Mouse (Mus musculus) liver, embryonic 12.5 days (tissue): Measurements from ENCODE around the gene Cenpv. TPM values are rescaled to one million over a fixed set of nuclear protein-coding genes. Genes with fewer than 3 reads are reported as not detected.

Source experiments
- ATAC-seq: fragments of 200-750 bp; cut with Nextera tagmentation; 2 replicates; pipeline ENCODE4 v1.8.0; 2017; ENCODE audit warnings: moderate number of reproducible peaks, mild to moderate bottlenecking, moderate library complexity
- H3K27ac ChIP-seq: fragments of 300-500 bp; sonication (generic); 2 replicates; pipeline ENCODE4 v1.5.1; 2016; ENCODE audit warnings: mild to moderate bottlenecking
- H3K27me3 ChIP-seq: fragments of 300-500 bp; sonication (generic); replicated peaks from 2 replicates; pipeline ENCODE4 v1.6.1; 2016; ENCODE audit warnings: mild to moderate bottlenecking, moderate library complexity
- H3K36me3 ChIP-seq: fragments of 300-500 bp; sonication (generic); 2 replicates; pipeline ENCODE4 v1.6.1; 2016; ENCODE audit warnings: mild to moderate bottlenecking, moderate library complexity
- H3K4me1 ChIP-seq: fragments of 300-500 bp; sonication (generic); 2 replicates; pipeline ENCODE4 v1.6.1; 2016
- H3K4me2 ChIP-seq: fragments of 300-500 bp; sonication (generic); 2 replicates; pipeline ENCODE4 v1.6.1; 2016; ENCODE audit warnings: mild to moderate bottlenecking, moderate library complexity
- H3K4me3 ChIP-seq: fragments of 300-500 bp; sonication (generic); 2 replicates; pipeline ENCODE4 v1.5.1; 2016; ENCODE audit warnings: mild to moderate bottlenecking, moderate library complexity
- H3K9ac ChIP-seq: fragments of 300-500 bp; sonication (generic); 2 replicates; pipeline ENCODE4 v1.6.1; 2016; ENCODE audit warnings: mild to moderate bottlenecking, moderate library complexity
- H3K9me3 ChIP-seq: fragments of 300-500 bp; sonication (generic); replicated peaks from 2 replicates; pipeline ENCODE4 v1.6.1; 2016; ENCODE audit warnings: mild to moderate bottlenecking, moderate library complexity
- WGBS: fragments of 180-500 bp; shearing (Covaris S2); methylation state at CpG from one replicate; pipeline ENCODE4 v1.1.7; 2016; ENCODE audit not compliant: insufficient replicate concordance; 5-methylcytosine and 5-hydroxymethylcytosine counted together
- polyA plus RNA-seq: library from polyadenylated mRNA; unstranded; fragments of >200 nt; fragmentation: Nextera tagmentation; extraction: Ambion mirVana; gene quantifications from 2 replicates; pipeline ENCODE4 v1.2.1, GENCODE M21; 2016

Gene Cenpv
- polyA plus RNA-seq, 1 experiment from 2014 or later, result 30.6 TPM

- Histone ChIP-seq H3K27ac (peak overlapping the region; percentile 98), H3K4me2 (peak overlapping the region; percentile 99), H3K27me3 (no peaks in the 10 kb centered on the region), H3K9me3 (no peaks in the 10 kb centered on the region), H3K36me3 (peaks cover 35% of the 10 kb centered on the region), H3K9ac (peak overlapping the region; percentile 84), H3K4me3 (peak overlapping the region; percentile 82), H3K4me1 (peaks cover 48% of the 10 kb centered on the region)
- WGBS, result under 1% methylated on average over 58 of the region's 58 CpGs
- peak; percentile 80 for ATAC-seq
Observed at GRCm38 (mm10) chr11:62551226-62552119, 12.4 kb upstream of the Cenpv start.

- Histone ChIP-seq H3K4me2 (peak within 1 kb of the TSS; percentile 99), H3K27ac (peak within 1 kb of the TSS; percentile 98), H3K4me1 (peaks cover 48% of the 10 kb centered on the region), H3K27me3 (no peaks in the 10 kb centered on the region), H3K36me3 (peaks cover 32% of the 10 kb centered on the region), H3K4me3 (peak within 1 kb of the TSS; percentile 82), H3K9me3 (no peaks in the 10 kb centered on the region), H3K9ac (peak within 1 kb of the TSS; percentile 94)
- ATAC-seq, result peak; percentile 92
- WGBS, result under 1% methylated on average over 40 of the region's 40 CpGs
Observed at GRCm38 (mm10) chr11:62550727-62551225, 11.7 kb upstream of the Cenpv start, which contains the start of gene Ubb. Gene Ubb, plus strand, starts transcription at chr11:62551171.

DNA sequence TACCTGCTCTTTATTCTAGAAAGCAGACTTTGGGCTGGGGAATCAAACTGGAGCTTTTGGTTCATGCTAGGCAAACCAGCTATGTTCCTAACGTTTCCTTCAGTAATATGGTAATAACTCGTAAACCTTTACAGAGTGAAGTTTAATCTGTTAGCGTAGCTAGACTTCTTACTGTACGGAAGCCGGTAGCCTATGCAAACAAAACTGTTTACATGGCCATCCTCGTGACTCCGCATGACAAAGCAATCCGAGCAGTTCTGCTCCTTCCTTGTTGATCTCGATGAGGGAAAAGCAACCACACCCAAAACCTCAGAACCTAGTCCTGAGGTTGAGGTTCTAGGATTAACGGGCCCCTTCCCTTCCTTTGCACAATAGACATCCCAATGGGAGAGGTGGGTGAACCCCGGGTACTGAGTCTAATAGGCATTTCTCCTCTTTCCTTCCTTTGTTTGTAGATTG, 11.2 kb upstream of the Cenpv start:
- peak overlapping the region; percentile 98 for H3K27ac ChIP-seq

DNA sequence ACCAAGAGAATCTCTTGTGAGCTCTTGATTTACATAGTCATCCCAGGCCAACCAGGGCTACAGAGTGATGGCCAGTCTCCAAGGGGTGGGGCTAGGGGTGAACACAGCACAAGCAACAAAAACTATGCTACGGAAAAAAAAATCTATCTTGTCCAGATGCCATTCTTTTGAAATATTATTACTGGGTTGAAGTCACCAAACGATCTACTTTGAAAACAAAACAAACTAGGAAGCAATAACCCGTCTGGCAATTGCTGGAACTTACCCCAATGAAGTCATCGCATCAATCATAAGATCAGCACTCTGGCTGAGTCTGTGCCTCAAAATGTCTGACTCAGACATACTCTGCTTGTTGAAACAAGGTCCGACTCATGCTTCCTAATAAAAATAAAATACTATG, 10.7 kb upstream of the Cenpv start:
- Histone ChIP-seq H3K9me3 (no peaks in the 10 kb centered on the region), H3K27ac (peak overlapping the region; percentile 98), H3K4me2 (peak overlapping the region; percentile 99), H3K9ac (peak overlapping the region; percentile 94), H3K4me1 (peaks cover 40% of the 10 kb centered on the region), H3K36me3 (peaks cover 22% of the 10 kb centered on the region), H3K4me3 (peak overlapping the region; percentile 82), H3K27me3 (no peaks in the 10 kb centered on the region)
- ATAC-seq, result no peak
- 22% methylated on average over 5 of the region's 5 CpGs for WGBS

More for the DNA sequence above, 11.2 kb upstream of the Cenpv start:
- peak overlapping the region; percentile 99 for H3K4me2 ChIP-seq
- peaks cover 45% of the 10 kb centered on the region for H3K4me1 ChIP-seq
- H3K27me3 ChIP-seq, result no peaks in the 10 kb centered on the region
- H3K9ac ChIP-seq, result peak overlapping the region; percentile 94
- peak; percentile 67 for ATAC-seq
- peaks cover 27% of the 10 kb centered on the region for H3K36me3 ChIP-seq
- WGBS, result 1% methylated on average over 11 of the region's 11 CpGs
- H3K4me3 ChIP-seq, result peak overlapping the region; percentile 82
- no peaks in the 10 kb centered on the region for H3K9me3 ChIP-seq

DNA sequence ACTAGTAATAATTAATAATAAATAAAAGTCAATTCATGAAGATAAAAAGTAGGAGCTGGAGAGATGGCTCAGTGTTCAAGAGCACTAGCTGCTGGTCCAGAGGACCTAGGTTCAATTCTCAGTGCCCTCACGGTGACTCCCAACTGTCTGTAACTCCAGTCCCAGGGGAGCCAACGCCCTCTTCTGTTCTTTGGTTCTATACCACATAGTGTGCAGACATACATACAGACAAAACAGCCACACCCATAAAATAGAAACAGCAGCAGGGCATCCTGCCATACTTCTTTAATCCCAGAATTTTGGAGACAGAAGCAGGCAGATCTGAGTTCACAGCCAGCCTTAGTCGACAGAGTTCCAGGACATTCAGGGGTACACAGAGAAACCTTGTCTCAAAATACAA, 4.9 kb upstream of the Cenpv start:
- no peak overlapping the region for H3K9ac ChIP-seq
- no peaks in the 10 kb centered on the region for H3K36me3 ChIP-seq
- peaks cover 15% of the 10 kb centered on the region for H3K27me3 ChIP-seq
- WGBS, result 73% methylated on average over 3 of the region's 3 CpGs
- H3K4me1 ChIP-seq, result peaks cover 11% of the 10 kb centered on the region
- ATAC-seq, result no peak
- H3K4me3 ChIP-seq, result no peak overlapping the region
- no peaks in the 10 kb centered on the region for H3K9me3 ChIP-seq
- no peak overlapping the region for H3K4me2 ChIP-seq
- no peak overlapping the region for H3K27ac ChIP-seq

- Histone ChIP-seq H3K36me3 (no peaks in the 10 kb centered on the region), H3K4me2 (no peak overlapping the region), H3K4me1 (peaks cover 22% of the 10 kb centered on the region), H3K9ac (no peak overlapping the region), H3K9me3 (no peaks in the 10 kb centered on the region), H3K4me3 (no peak overlapping the region), H3K27me3 (peaks cover 17% of the 10 kb centered on the region), H3K27ac (no peak overlapping the region)
- WGBS, result 59% methylated on average over 8 of the region's 8 CpGs
- no peak for ATAC-seq
Observed at GRCm38 (mm10) chr11:62541581-62541980, 2.5 kb upstream of the Cenpv start.

DNA sequence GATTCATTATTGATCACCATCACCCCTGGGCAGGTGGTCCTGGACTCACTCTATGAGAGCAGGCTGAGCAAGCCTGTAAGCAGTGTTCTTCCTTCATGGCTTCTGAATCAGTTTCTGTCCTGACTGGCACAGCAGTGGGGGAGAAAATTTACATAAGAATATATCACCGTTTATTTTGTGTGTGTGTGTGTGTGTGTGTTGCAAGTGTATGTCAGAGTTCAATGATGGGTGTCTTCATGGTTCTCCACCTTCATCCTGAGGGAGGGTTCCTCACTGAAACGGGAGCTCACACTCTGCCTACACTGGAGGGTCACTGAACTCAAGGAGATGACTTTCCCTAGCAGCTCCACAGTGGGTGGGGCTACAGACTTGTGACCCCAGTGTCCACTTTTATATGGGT, 1.9 kb upstream of the Cenpv start:
- Histone ChIP-seq H3K4me3 (no peak overlapping the region), H3K9ac (no peak overlapping the region), H3K9me3 (no peaks in the 10 kb centered on the region), H3K36me3 (no peaks in the 10 kb centered on the region), H3K4me2 (no peak overlapping the region), H3K4me1 (peaks cover 22% of the 10 kb centered on the region), H3K27ac (no peak overlapping the region), H3K27me3 (peaks cover 17% of the 10 kb centered on the region)
- ATAC-seq, result no peak
- WGBS, result 64% methylated on average over 2 of the region's 2 CpGs

GRCm38 (mm10) chr11:62540167-62540566, 1.1 kb upstream of the Cenpv start:
- H3K9me3 ChIP-seq, result no peaks in the 10 kb centered on the region
- no peak overlapping the region for H3K27ac ChIP-seq
- H3K4me1 ChIP-seq, result peaks cover 22% of the 10 kb centered on the region
- H3K27me3 ChIP-seq, result peaks cover 17% of the 10 kb centered on the region
- H3K4me2 ChIP-seq, result no peak overlapping the region
- no peak overlapping the region for H3K4me3 ChIP-seq
- H3K36me3 ChIP-seq, result peaks cover 6% of the 10 kb centered on the region; the same call in 1 of the 2 replicates
- no peak for ATAC-seq
- 64% methylated on average over 7 of the region's 7 CpGs for WGBS
- H3K9ac ChIP-seq, result no peak overlapping the region

DNA sequence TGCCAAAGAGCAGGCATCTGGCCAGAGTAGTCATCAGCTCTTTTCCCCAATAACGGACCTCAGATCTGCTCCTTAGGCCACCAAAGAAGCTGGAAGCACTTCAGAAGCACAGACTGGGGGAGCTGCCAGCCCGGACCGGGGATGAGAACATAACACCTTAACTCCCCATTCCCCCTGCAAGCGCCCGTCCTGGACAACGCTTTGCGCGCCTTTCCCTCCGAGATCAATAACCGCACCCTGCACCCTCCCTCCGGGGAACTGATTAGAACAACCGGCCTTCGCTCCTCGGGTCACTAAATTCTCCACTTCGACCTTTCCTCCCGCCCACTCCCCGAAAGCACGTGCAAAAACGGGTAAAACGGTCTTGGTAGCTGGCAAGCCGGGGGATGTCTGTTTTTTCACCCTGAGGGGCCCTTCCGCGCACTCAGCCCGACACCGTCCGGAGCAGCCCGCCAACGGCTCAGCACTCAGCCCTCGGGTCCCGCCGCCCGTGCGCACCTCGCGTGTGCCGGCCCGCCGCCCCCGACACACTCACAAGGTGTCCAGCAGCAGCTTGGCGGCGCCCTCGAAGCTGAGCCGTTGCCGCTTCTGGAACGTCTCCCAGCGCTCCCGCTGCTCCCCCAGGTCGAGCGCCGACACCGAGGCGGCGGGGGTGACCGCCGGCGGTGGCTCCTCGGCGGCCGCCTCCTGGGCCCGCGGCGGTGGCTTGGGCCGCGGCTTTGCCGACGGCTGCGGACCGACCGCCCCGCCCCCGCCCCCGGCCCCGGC, 556 bp downstream of the Cenpv start:
- peak overlapping the region; percentile 95 for H3K9ac ChIP-seq
- peak; percentile 83 for ATAC-seq
- H3K27ac ChIP-seq, result peak overlapping the region; percentile 81
- peak overlapping the region; percentile 98 for H3K4me2 ChIP-seq
- peak overlapping the region; percentile 85 for H3K4me3 ChIP-seq
- H3K27me3 ChIP-seq, result peaks cover 17% of the 10 kb centered on the region
- WGBS, result under 1% methylated on average over 71 of the region's 73 CpGs
- no peaks in the 10 kb centered on the region for H3K9me3 ChIP-seq
- peaks cover 16% of the 10 kb centered on the region for H3K36me3 ChIP-seq
- peaks cover 22% of the 10 kb centered on the region for H3K4me1 ChIP-seq

DNA sequence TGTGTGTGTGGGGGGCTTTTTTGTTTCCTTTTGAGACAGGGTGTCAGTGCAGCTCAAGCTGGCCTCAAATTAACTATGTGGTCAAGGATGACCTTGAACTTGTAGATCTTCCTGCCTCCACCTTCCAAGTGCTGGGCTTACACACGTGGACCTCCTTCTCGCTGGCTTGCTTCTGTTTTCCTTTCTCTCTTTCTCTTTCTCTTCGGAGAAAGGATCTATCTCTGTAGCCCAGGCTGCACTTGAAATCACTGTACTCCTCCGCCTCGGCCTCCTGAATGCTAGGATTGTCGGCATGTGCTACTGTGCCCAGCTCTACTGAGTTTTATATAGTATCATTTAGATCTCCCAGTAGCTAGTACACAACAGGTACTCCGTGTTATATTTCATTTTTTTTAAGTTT, 1.5 kb downstream of the Cenpv start:
- H3K9me3 ChIP-seq, result no peaks in the 10 kb centered on the region
- H3K4me3 ChIP-seq, result peak overlapping the region; percentile 85; the same call in 1 of the 2 replicates
- no peak overlapping the region for H3K27ac ChIP-seq
- peaks cover 19% of the 10 kb centered on the region for H3K36me3 ChIP-seq
- no peak overlapping the region for H3K9ac ChIP-seq
- 26% methylated on average over 7 of the region's 7 CpGs for WGBS
- ATAC-seq, result no peak
- H3K27me3 ChIP-seq, result peaks cover 14% of the 10 kb centered on the region
- H3K4me2 ChIP-seq, result peak overlapping the region; percentile 98
- peaks cover 22% of the 10 kb centered on the region for H3K4me1 ChIP-seq

DNA sequence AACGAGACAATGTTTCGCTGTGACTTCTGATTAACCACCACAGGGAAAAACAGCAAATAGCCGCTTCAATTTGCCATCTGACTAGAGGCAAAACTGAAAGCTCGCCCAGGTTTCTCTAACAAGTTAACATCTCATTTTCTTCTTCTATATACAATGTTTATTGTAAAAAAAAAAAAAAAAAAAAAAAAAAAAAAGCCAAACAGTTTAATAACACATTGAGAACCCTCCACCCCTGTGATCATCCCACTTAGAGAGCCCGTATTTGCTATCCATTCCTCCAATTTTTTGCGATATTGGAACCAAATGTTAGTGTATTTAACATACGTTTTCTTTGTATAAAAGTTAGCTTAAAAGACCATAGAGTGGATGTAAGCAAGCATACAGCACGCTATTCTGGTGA, 2.0 kb downstream of the Cenpv start:
- H3K9ac ChIP-seq, result no peak overlapping the region
- H3K4me1 ChIP-seq, result peaks cover 22% of the 10 kb centered on the region
- no peak overlapping the region for H3K4me3 ChIP-seq
- H3K9me3 ChIP-seq, result no peaks in the 10 kb centered on the region
- peaks cover 22% of the 10 kb centered on the region for H3K36me3 ChIP-seq
- peak overlapping the region; percentile 98 for H3K4me2 ChIP-seq
- H3K27me3 ChIP-seq, result peaks cover 14% of the 10 kb centered on the region
- no peak overlapping the region for H3K27ac ChIP-seq
- ATAC-seq, result no peak
- 84% methylated on average over 8 of the region's 8 CpGs for WGBS
